In genomic region chr9:66308741-66309140, GRCm38 (mm10) we compare ENCODE assay signal across 16 mouse cellular contexts.
"Had no signal": no experiment of that assay in that cellular context is flagged by ENCODE, and none has a peak within 500 bp of the region (broad histone marks: within the 10 kb centered on the region; RNA-seq: fewer than 3 reads in every experiment).

No protein-coding gene starts in this region.

- H3K36me3 ChIP-seq: midbrain, embryonic 10.5 days; midbrain, embryonic 12.5 days; neural tube, embryonic 13.5 days; neural tube, embryonic 15.5 days; stomach, embryonic 15.5 days had no signal

- H3K27me3 ChIP-seq: midbrain, embryonic 12.5 days; neural tube, embryonic 13.5 days; neural tube, embryonic 15.5 days; stomach, embryonic 15.5 days had no signal

- DNase-seq: lung, adult 18-20 months; lung, embryonic 14.5 days; lung, postnatal 10 days; lung, postnatal 4 days; midbrain, embryonic 14.5 days; right cerebral cortex, adult 18-20 months; thymus, postnatal 14 days; thymus, postnatal 36 days had no signal

- H3K27ac ChIP-seq: liver, embryonic 14.5 days; midbrain, embryonic 10.5 days; midbrain, embryonic 12.5 days; neural tube, embryonic 13.5 days; neural tube, embryonic 15.5 days; stomach, embryonic 15.5 days; stomach, postnatal 0 days had no signal

- H3K4me3 ChIP-seq: midbrain, embryonic 10.5 days; midbrain, embryonic 12.5 days; myocyte; neural tube, embryonic 13.5 days; neural tube, embryonic 15.5 days; stomach, embryonic 15.5 days had no signal
